Mouse (Mus musculus): ENCODE results near the gene Ptpn7. TPM values are rescaled to one million over a fixed set of nuclear protein-coding genes. Genes with fewer than 3 reads are reported as not detected.

The Ptpn7 gene
- total and polyA plus RNA-seq, 3 experiments: 61.4 to 81.9 (median 81.9) TPM

DNA sequence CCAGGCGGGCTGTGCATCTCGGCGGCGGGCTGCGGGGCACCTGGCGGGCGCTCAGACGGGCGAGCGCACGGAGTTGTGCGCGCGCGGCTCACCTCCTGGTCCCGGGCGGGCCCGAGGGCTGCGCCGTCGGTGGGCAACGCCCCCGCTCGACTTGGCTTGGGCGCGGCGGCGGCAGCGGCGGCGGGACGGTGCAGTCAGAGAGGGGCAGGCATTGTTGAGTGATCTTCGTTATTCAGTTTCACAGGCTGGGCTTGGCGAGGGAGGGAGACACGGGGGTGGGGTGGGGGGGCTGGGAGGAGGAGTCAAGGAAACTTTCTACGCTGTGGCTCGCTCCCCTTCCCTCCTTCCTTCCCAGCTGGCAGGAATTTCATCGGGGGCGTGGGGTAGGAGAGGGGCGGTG is 27.4 kb upstream of the Ptpn7 start, which contains the start of gene Lgr6:
Lgr6 (minus strand) TSS at position 153 of the 400 bp plus-strand sequence.
- Histone ChIP-seq H3K36me3 (replicated peaks in 1 of 2; ENCODE audit: control insufficient read depth in 1 of 2, insufficient read depth in 1 of 2, low read length in 1 of 2) (peaks cover 0 to 13% of the 10 kb centered on the region in 2 experiments), H3K79me2 (replicated peaks; ENCODE audit: control insufficient read depth, extremely low read depth, insufficient read depth, poor library complexity, severe bottlenecking) (no peaks in the 10 kb centered on the region), H3K27ac (ENCODE audit: insufficient read depth, low read depth) (no peak within 1 kb of the TSS), H3K4me2 (ENCODE audit: insufficient read depth, low read depth, poor library complexity, severe bottlenecking) (peak within 1 kb of the TSS; percentile 29; the same call in 1 of the 2 replicates), H3K27me3 (replicated peaks) (peaks cover 42% of the 10 kb centered on the region), H3K9me3 (replicated peaks; ENCODE audit: low read length) (no peaks in the 10 kb centered on the region), H3K9ac (ENCODE audit: insufficient read depth, low read depth) (no peak within 1 kb of the TSS), H3K4me3 (replicated peaks in 1 of 3; ENCODE audit: low read depth in 2 of 3, low read length in 2 of 3, poor library complexity in 1 of 3) (no peak within 1 kb of the TSS), H3K4me1 (ENCODE audit: control insufficient read depth in 1 of 2, insufficient read depth in 2 of 2) (peaks cover 6 to 13% of the 10 kb centered on the region in 2 experiments; a peak in 3 of 4 replicates)
- TF ChIP-seq ZC3H11A (IDR thresholded peaks at IDR 0.05; ENCODE audit: low read depth, low read length) (no peak), TBP (conservative IDR thresholded peaks at IDR 0.05; ENCODE audit: low read depth, low read length) (no peak), MEF2A (IDR thresholded peaks at IDR 0.05; ENCODE audit: borderline replicate concordance, low read depth, low read length) (no peak), JUND (conservative IDR thresholded peaks at IDR 0.05; ENCODE audit: low read depth, low read length) (no peak), MAFK (IDR thresholded peaks at IDR 0.05; ENCODE audit: insufficient replicate concordance, low read length) (no peak), POLR2A (IDR thresholded peaks at IDR 0.05; ENCODE audit: low read depth, low read length) (no peak), ETS1 (conservative IDR thresholded peaks at IDR 0.05; ENCODE audit: low read depth, low read length) (no peak), HCFC1 (IDR thresholded peaks at IDR 0.05; ENCODE audit: low read depth, low read length) (no peak), SIN3A (IDR thresholded peaks at IDR 0.05; ENCODE audit: low read length) (no peak), SMC3 (IDR thresholded peaks at IDR 0.05; ENCODE audit: low read depth, low read length) (no peak), RCOR1 (conservative IDR thresholded peaks at IDR 0.05; ENCODE audit: low read depth, low read length) (no peak), RAD21 (IDR thresholded peaks at IDR 0.05; ENCODE audit: low read depth, low read length) (no peak), E2F4 (IDR thresholded peaks at IDR 0.05; ENCODE audit: insufficient replicate concordance, low read depth, low read length) (no peak), MXI1 (IDR thresholded peaks at IDR 0.05; ENCODE audit: low read depth, low read length) (no peak), ZNF384 (IDR thresholded peaks at IDR 0.05; ENCODE audit: low read depth, low read length) (no peak), IRF4 (IDR thresholded peaks at IDR 0.05; ENCODE audit: low read depth, low read length) (no peak), ZKSCAN1 (IDR thresholded peaks at IDR 0.05; ENCODE audit: borderline replicate concordance, low read depth, low read length) (no peak), ZMIZ1 (IDR thresholded peaks at IDR 0.05; ENCODE audit: low read depth, low read length) (no peak), NELFE (IDR thresholded peaks at IDR 0.05; ENCODE audit: low read depth, low read length) (no peak), MAZ (IDR thresholded peaks at IDR 0.05; ENCODE audit: low read depth, low read length) (no peak)
- in situ Hi-C loops (cut with MboI; ENCODE audit: low pct_ligation_motif_present, low pct_unique_long_range_greater_than_20kb, low sequenced_read_pairs): loop anchor here (5.0 kb wide), 1 partner anchor 113 kb away; no protein-coding TSS in a partner anchor
- no peak for DNase-seq (ENCODE audit: extremely low read depth)
- dilution Hi-C loops (cut with MboI; ENCODE audit: extremely low pct_ligation_motif_present, extremely low pct_unique_long_range_greater_than_20kb, low sequenced_read_pairs): no loop called here

DNA sequence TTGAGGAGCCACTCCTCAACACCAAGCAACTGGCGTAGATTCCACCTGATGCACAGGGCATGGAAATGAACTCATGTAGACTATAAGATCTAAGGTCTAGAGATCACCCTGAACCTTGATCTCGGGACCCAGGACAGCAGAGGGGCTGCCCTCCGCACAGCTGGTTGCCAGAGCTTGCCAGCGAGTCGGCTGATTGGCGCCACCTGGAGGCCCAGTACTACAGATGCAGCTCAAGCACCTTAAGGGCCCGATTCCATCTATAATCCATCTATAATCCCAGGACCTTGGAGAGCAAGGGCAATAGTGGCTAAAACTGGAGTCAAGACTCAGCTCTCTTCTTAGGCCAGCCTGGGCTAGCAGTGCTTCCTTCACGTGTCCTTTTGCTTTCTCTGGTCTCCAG is 26.5 kb upstream of the Ptpn7 start:
- H3K4me3 ChIP-seq (replicated peaks in 1 of 3; ENCODE audit: low read depth in 2 of 3, low read length in 2 of 3, poor library complexity in 1 of 3): no peak overlapping the region
- no peaks in the 10 kb centered on the region for H3K9me3 ChIP-seq (replicated peaks; ENCODE audit: low read length)
- H3K9ac ChIP-seq (ENCODE audit: insufficient read depth, low read depth): no peak overlapping the region
- peaks cover 0 to 19% of the 10 kb centered on the region in 2 experiments for H3K36me3 ChIP-seq (replicated peaks in 1 of 2; ENCODE audit: control insufficient read depth in 1 of 2, insufficient read depth in 1 of 2, low read length in 1 of 2)
- H3K27me3 ChIP-seq (replicated peaks): peaks cover 35% of the 10 kb centered on the region
- DNase-seq (ENCODE audit: extremely low read depth): peak; percentile 72
- no peak overlapping the region for H3K27ac ChIP-seq (ENCODE audit: insufficient read depth, low read depth)
- in situ Hi-C loops (cut with MboI; ENCODE audit: low pct_ligation_motif_present, low pct_unique_long_range_greater_than_20kb, low sequenced_read_pairs): loop anchor here (5.0 kb wide), 1 partner anchor 114 kb away; no protein-coding TSS in a partner anchor
- no peaks in the 10 kb centered on the region for H3K79me2 ChIP-seq (replicated peaks; ENCODE audit: control insufficient read depth, extremely low read depth, insufficient read depth, poor library complexity, severe bottlenecking)
- peaks cover 6 to 17% of the 10 kb centered on the region in 2 experiments; a peak in 3 of 4 replicates for H3K4me1 ChIP-seq (ENCODE audit: control insufficient read depth in 1 of 2, insufficient read depth in 2 of 2)
- peak overlapping the region; percentile 6; the same call in 1 of the 2 replicates for H3K4me2 ChIP-seq (ENCODE audit: insufficient read depth, low read depth, poor library complexity, severe bottlenecking)
- TF ChIP-seq JUN (IDR thresholded peaks at IDR 0.05; ENCODE audit: insufficient read depth, low read depth, low read length): no peak
- no peak for TF ChIP-seq TBP (conservative IDR thresholded peaks at IDR 0.05; ENCODE audit: low read depth, low read length)
- peak; percentile 44 to 95 for TF ChIP-seq CTCF (conservative IDR thresholded peaks at IDR 0.05 in 1 of 2, IDR thresholded peaks at IDR 0.05 in 1 of 2; ENCODE audit: low read depth in 2 of 2, low read length in 2 of 2)
- no peak for TF ChIP-seq ZNF384 (IDR thresholded peaks at IDR 0.05; ENCODE audit: low read depth, low read length)
- no peak for TF ChIP-seq CHD2 (IDR thresholded peaks at IDR 0.05; ENCODE audit: low read length)
- TF ChIP-seq IRF4 (IDR thresholded peaks at IDR 0.05; ENCODE audit: low read depth, low read length): no peak
- no peak for TF ChIP-seq JUND (conservative IDR thresholded peaks at IDR 0.05; ENCODE audit: low read depth, low read length)
- TF ChIP-seq POLR2AphosphoS2 (IDR thresholded peaks at IDR 0.05; ENCODE audit: low read depth, low read length): no peak
- TF ChIP-seq TCF12 (IDR thresholded peaks at IDR 0.05; ENCODE audit: low read depth, low read length): peak; percentile 29; the same call in 1 of the 2 replicates
- no peak for TF ChIP-seq E2F4 (IDR thresholded peaks at IDR 0.05; ENCODE audit: insufficient replicate concordance, low read depth, low read length)
- no peak for TF ChIP-seq MYC (IDR thresholded peaks at IDR 0.05; ENCODE audit: low read depth, low read length)
- no peak for TF ChIP-seq USF2 (conservative IDR thresholded peaks at IDR 0.05; ENCODE audit: low read depth, low read length)
- TF ChIP-seq SMC3 (IDR thresholded peaks at IDR 0.05; ENCODE audit: low read depth, low read length): peak; percentile 95
- TF ChIP-seq ZKSCAN1 (IDR thresholded peaks at IDR 0.05; ENCODE audit: borderline replicate concordance, low read depth, low read length): no peak
- peak; percentile 90 for TF ChIP-seq RAD21 (IDR thresholded peaks at IDR 0.05; ENCODE audit: low read depth, low read length)
- TF ChIP-seq ZC3H11A (IDR thresholded peaks at IDR 0.05; ENCODE audit: low read depth, low read length): peak; percentile 71
- dilution Hi-C loops (cut with MboI; ENCODE audit: extremely low pct_ligation_motif_present, extremely low pct_unique_long_range_greater_than_20kb, low sequenced_read_pairs): no loop called here

Measured in CH12.LX (cell line).